Mouse (Mus musculus) frontal cortex, adult (tissue): Measurements from ENCODE around the gene Itpr2.
A peak's percentile ranks its signal among the peaks of the same experiment; 100 is the strongest.
"Not testable (repeated sequence)": the region's sequence is repeated elsewhere in the genome, so short reads cannot be mapped to it uniquely, and the experiment has no call there.

Source experiments
- ATAC-seq: cut with Nextera tagmentation; 2 replicates; pipeline ENCODE4 v1.9.2; 2017; ENCODE audit warnings: mild to moderate bottlenecking, moderate library complexity, mixed read lengths; ENCODE audit not compliant: low TSS enrichment

The Itpr2 gene

DNA sequence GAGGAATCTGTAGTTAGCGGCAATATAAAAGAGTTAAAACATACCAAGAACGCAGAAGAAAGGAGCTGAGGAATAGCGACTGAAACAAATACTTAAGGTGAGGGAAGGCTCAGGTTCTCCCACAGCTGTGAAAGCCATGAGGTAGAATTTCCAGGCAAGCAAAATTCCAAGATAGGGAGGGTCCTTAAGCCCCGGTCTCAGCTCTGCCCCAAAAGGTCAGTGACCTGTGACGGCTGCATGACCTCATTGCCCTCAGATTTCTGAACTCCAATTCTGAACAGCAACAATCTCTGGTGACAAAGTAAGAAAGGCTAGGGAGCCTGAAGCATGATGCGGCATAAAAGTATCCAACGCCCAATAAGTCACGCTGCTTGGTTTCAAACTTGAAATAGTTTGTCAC, 33.7 kb downstream of the Itpr2 start:
- no peak for ATAC-seq

DNA sequence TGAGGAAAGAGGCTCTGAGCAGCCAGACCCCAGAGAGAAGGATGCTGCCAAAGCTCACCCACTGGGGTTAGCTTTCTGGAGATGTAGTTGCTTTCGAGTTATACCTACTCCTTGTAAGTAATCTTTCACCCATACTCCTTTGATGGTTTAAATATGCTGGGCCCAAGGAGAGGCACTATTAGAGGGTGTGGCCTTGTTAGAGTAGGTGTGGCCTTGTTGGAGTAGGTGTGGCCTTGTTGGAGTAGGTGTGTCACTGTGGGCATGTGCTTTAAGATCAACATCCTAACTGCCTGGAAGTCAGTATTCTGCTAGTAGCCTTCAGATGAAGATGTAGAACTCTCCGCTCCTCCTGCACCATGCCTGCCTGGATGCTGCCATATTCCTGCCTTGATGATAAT, 37.4 kb downstream of the Itpr2 start:
- ATAC-seq: not testable (repeated sequence)

DNA sequence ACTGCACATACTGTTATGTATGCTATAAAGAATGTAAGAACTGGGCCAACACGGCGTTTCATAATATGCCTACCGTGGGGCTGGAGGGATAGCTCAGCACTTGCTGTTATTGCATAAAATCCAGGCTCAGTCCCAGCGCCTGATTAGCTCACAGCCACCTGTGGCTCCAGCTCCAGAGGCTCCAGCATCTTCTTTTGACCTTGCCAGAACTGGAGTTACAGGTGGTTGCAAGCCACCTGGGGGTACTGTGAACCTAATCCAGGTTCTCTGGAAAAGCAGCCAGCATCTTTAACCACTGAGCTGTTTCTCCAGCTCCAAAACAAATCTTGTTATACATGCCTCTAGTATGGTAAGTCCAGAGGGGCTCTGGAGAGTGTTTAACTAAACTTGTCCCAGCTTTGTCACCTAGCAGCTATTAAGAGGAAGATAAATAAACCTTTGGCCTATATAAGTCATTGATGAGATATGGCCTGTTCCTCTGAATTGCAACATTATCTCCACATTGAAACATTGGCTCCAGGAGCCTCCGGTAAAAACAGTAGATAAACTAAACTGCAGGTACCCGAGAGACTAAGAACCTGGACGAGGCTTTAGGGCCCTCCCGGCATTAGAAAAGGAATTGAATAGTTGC, 37.9 kb downstream of the Itpr2 start:
- ATAC-seq: no peak

DNA sequence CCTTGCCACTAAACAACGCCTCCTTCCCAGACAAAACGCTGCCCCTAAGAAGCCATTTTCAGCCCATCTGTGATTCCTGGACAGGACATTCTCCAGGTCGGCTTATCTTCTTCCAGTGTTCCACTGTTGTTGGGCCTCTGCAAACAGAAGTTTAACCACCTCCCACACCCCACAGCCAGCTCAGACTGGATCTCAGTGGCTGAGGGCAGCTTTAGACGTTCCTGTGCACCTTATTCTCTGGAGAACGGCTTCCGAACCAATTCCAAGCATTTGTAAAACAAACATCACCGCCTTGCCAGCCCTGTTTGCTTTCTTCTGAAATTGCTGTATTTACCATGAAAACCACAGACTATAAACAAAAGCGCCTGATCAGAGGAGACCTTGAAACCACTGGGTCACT, 41.1 kb downstream of the Itpr2 start:
- no peak for ATAC-seq

DNA sequence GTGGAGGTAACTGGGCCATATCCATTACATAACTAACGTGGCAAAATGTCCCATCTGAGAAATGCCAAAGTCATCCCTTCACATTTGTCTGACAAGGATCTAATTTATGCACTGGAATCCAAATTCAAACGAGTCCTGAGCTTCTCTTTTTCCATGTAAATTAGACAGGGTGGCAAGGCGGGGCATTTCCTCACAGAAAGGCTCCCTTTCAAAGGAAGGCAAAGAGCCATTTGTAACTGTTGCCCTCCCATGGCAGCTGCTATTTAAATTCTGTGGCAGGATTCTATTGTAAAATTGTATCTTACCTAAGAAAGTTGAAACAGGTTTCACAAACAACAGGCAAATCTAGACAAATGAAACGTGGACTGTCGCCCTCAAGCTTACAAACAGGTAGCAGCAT, 43.6 kb downstream of the Itpr2 start:
- no peak for ATAC-seq

DNA sequence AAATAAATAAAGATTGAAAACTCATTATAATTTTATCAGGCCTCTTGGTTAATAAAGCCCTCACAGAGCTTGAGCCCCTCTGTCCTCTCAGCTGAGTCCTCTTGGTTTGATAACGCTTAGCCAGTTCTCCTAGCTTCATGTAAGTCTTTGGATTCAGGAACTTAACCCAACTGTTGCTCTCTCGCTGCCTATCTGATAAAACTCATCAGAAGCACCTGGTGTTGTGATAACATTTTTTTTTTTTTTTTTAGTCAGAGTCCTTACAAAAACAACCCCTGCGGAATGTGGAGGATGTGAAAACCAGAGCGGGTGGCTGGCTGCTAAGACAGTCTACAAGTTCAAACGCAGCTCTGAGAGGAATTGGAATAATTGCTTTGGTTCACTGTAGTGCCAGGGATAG, 45.3 kb downstream of the Itpr2 start:
- ATAC-seq: no peak

DNA sequence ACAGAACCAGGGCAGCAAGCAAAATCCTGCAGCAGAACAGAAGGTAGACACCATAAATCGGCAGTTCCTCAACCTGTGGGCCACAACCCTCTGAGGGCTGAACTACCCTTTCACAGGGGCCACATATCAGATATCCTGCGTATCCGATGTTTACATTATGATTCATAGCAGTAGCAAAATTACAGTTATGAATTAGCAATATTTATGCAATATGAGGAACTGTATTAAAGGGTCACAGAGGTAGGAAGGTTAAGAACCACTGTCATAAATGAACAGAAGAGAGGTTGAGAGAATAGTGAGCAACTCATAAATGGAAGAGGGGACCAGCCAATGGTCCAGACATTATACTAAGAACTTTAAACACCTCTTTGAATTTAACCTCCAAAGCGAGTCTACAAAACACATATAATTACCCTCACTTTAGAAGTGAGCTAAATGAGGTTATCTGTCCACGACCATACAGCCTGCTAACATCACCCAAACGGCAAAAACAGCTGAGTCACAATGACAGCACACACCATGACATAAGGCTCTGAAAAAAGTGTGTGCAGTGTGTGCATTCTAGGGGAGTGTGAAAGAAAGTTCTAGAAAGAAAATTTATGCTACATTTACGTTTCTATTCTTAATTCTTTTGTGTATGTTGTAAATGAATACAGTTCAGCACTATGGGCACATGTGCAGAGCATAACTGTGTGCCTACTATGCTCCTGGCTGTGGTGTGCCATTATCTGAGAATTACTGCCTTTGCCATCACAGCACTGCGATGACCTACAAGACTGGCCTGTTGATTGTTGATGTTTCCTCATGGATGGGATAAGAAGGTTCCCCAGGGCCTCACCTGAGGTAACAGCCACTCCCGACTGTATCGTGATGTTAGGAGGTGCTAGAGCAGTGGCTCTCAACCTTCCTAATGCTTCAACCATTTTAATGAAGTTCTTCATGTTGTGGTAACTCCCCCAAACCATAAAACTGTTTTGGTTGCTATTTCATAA, 47.2 kb downstream of the Itpr2 start:
- no peak for ATAC-seq

DNA sequence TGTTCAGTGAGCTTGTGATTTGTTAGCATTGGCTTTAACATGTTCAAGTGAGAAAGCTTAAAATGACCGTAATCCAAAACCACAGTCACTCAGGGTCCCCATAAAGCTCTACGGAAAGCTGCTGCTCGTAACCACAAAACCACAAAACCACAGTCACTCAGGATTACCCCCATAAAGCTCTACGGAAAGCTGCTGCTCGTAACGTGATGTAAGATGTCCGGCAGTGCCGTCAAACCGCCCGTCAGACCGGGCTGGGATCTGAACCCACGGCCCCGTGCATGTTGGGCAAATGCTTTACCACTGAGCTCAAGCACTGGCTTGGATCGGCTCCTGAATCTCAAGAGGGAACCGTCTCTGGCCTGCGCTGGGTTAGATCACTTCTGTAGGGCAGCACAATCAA, 49.5 kb downstream of the Itpr2 start:
- ATAC-seq: no peak

DNA sequence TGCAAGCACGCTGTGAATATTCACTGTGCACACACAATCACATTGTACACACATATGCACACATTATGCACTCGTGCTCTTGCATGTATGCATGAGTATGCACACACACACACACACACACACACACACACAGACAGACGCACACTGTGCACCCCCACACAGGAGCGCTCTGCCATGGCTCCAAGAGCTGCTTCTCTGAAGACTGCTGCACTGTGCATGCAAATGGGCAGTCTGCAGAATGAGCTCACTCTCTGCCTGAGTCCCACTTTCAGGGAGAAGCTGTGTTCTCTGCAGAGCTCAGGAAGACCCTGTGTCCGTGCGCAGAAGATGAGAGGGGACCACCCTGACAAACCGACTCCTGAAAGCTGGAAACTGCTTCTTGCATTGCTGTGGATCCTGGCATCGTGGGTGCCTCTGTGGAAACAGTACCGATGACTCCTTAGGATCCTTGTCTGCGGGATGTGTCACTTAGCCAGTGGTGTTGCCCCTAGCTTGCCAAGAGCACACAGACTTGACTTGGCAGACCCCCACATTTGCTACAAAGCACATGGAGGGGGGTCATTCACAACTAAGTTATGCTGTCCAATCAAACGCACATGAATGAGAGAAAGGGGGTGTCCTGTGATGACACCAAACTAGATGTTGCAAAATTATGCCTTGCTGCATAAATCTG, 55.9 kb downstream of the Itpr2 start:
- ATAC-seq: peak; percentile 88

DNA sequence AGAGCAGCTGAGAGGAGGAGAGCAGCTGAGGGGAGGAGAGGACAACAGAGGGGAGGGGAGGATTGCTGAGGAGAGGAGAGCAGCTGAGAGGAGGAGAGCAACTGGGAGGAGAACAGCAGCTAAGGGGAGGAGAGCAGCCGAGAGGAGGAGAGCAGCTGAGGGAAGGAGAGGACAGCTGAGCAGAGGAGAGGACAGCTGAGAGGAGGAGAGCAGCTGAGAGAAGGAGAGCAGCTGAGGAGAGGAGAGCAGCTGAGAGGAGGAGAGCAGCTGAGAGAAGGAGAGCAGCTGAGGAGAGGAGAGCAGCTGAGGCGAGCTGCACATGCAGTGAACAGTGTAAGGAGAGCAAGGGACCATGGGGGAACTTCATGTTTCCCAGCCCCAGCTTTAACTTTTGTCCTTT, 62.2 kb downstream of the Itpr2 start:
- no peak for ATAC-seq

DNA sequence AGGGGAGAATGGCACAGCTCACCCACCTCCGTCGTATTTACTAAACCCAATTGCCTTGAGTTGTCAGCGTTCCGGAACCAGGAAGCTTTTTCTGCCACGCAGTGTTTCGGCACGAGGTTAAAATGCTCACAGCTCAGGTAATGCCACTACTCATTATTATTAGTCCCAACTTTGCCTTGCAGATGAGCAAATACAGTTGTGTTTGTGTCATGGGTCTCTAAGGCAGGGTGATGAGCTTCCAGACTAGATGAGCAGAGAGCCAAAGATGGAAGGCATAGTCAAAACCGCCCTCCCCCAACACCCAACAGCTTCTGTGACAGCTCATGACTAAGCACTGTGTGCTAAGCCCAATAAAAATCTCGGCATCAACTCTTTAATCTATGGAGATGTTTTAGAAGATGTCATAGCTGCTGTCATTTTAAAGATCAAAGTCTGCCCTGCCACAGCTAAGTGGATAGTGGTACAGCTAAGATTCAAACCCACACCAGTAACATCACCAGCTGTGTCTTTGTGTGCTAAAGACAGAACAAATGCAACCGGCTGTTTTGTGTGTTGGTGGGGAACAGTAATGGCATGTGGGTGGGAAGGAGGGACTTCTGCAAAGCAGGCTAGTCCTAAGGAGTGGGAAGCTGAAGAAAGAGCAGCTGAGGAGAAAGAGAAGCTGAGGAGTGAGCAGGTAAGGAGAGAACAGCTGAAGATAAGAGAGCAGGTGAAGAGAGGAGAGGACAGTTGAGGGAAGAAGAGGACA, 62.8 kb downstream of the Itpr2 start:
- peak; percentile 64; the same call in 1 of the 2 replicates for ATAC-seq

DNA sequence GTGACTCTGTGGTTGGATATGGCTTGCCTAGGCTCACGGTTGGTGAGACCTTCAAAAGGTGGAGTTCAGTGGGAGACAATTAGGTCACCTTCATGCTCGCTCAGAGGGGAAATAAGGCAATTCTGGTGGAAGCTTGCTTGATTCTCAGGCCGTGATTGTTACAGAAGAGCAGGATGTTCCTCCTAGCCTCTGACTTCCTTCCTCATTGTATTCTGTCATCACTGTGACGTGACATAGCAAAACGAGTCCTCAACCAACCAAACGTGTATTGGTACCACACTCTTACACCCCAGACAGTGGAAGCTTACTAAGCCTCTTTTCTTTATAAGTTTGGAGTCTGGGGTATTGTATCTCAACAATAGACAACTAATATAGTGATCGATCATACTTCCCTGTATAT, 64.0 kb downstream of the Itpr2 start:
- ATAC-seq: no peak

DNA sequence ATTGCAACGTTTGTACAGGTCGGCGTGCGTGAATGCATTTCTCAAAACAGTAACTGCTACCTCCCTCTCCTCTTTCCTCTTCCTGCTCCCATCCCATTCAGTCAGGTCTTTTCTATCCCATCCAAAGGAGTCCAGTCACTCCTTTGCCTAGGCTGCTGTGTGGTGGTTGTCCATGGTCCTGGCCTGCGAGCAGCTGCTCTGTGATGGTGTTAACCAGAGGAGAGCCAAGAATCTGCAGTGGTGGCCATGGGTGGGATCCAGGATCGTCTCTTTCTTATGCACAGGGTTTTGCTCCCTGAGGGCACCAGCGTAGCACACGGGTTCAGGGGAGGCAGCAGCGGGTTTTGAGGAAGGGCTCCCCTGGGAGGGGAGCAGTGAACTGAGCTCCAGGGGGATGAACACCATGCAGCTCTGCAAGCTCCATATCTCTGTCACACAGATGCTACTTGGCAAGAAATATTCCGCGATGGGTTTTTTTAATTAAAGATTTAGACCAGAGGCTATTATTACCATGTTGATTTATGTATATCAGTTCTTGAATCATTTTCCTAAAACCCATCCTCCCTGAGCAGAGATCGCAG, 65.0 kb downstream of the Itpr2 start:
- no peak for ATAC-seq

DNA sequence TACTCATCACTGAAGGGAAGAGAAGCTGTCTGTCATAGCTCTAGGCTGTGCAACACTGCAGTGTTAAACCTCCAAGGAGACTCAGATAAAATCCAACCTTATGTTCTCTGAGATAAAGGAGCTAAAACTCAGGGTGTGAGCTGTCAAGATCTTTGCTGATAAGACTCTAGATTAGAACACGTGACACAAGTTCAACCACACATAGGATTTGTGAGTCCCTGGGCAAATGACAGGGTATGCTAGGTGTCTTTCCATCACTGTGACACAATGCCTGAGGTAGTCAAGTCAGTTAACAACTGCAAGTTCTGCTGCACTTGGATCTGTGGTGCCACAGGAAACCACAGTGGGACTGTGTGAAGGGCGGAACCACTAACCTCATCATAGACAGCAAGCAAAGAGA, 67.8 kb downstream of the Itpr2 start:
- ATAC-seq: no peak

DNA sequence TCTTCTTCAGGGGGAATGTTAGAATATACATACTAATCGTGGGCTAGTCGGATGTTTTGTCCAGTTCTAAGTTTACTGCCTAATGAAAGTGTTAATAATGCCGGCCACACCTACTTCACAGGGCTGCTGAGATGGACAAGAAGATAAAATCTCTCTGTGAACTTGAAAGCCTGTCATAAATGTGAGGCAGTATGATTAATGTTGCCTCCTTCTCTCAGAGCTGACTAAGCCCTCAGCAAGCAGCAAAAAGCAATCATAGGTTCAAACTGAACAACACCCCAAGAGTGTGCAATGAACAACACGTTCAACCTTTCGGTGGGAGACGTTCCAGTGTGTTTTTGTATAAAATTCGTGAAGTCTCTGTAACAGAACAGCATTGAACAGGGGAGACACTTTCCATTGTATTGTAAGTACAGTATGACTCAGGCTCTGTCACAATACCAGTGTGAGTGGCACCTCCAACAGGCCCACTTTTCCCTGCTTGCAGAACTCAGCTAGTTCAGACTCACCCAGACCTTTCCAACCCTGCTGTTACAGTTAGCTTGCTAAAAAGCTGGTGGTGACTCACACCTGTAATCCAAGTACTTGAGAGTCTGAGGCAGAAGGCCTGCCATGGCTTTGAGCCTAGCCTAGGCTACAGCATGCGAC, 69.7 kb downstream of the Itpr2 start:
- ATAC-seq: no peak

DNA sequence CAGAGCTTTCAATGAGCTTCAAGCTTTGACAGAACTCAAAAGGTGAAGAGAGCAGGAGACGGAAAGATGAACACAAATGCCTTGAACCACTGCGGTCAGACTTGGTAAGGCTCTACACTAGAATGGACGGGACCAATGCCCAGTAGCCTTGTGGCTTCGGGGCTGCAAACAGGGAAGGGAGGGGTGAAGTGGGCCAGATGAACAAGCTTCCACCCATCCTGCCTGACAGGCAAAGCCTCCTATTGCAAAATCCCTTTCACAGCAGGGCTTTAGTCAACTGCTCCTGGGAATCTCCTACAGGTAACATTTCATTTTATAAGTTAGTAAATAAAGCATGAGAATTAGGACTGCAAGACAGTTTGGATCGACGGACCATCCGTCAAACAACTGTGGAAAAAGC, 70.2 kb downstream of the Itpr2 start:
- no peak for ATAC-seq

DNA sequence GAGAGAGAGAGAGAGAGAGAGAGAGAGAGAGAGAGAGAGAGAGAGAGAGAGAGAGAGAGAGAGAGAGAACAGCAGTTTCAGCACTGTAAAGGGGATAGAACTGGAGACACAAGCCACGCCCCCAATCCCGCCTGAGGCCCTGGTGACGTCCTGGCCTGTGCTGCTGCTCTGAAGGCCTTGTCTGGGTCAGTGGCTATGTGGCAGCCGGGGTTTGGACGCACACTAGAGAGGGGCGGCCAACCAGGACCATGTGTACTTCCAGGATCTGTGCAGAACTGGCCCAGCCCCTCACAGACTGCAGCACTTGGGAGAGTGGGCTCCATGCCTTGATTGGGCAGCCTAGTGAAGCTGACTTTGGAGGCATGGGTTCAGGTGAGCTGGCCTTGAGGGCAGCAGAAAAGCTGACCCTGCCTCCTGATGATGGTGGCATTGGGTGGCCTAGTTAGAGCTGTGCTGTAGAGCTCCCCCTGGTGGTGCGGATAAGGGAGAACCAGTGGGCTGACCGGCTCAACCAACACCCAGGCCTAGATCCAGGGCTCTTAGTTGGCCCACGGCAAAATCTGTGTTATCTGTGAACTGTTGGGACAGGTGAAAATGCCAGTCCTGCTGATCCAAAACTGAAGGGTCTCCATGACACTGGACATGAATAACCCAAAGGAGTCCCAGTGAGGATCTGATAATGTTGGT, 72.2 kb downstream of the Itpr2 start:
- no peak; the same call in 1 of the 2 replicates for ATAC-seq

DNA sequence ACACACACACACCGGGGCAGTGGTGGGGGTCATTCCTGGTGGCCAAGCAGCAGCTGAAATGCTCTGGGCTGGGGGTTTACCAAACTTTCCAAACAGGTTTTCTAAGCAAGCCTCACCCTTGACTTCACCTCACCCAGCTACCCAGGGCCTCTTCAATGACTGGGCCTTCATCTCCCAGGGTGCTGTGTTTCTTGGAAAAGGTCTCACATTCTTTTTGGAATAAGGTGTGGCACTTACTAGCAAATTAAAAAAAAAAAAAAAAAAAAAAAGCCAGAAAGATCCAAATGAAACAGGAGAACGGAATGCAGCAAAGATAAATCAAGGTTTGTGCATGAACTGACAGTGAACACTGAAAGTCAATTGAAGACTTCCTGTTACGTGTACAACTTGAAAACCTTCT, 77.2 kb downstream of the Itpr2 start:
- no peak for ATAC-seq

DNA sequence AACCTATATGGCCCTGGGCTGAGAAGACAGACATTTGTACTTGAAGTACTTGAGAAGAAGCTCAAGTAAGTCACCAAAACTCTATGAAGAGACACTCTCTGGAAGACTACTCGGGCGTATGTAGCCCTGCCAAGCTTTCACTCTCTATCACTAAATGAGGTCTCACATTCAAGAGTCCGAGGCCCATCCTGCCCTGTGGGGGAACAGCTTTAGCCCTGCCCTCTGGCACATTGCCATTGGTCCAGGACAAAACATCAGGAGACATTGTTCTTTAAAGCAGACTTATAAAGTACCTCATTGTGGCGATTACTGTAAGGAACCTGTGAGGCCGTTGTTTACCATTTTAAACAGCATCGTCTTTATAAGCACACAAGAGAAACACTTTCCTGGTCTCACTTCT, 77.7 kb downstream of the Itpr2 start:
- no peak for ATAC-seq

DNA sequence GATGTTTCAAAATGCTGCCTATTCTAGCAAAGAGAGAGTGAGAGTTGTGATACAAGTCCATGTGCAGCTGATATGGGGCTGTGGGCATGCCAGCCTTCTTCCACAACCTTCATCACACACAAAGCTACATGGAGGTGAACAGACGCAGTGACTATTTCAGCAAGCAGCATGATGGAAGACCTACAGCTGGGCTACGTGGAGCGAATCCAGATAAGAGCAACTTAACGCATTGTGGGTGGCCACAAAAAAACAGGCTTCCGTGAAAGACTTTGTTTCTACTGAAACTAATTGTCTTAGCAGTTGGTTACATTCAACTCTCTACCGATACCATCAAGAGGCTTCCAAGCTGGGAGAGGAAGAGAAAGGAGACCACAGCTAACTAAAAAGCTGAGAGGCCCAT, 81.3 kb downstream of the Itpr2 start:
- no peak for ATAC-seq

DNA sequence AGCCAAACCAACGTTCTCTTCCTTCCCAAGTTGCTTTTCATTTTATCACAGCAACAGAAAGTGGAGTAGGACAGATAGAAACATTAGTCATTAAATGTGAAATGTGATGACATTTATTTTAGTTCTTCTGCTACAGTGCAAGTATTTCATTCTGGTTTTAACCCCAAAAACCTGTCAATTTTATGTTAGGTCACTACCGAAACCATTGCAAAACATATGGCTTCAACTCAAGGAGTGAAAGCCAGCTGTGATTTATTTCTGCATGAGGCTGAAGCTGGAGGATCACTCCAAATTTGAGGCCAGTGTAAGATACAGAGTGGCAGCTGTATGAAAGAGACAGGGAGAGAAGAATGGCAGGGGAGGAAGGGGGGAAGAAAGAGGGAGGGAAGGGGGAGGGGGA, 85.6 kb downstream of the Itpr2 start:
- no peak for ATAC-seq
